Mouse (Mus musculus) Muller cell, postnatal 12 days (primary cell): Measurements from ENCODE around the gene Prkd2.
A peak's percentile ranks its signal among the peaks of the same experiment; 100 is the strongest.

Experiments
- DNase-seq: peaks from one replicate; pipeline ENCODE4 v3.0.0-alpha.2; 2015; ENCODE audit errors: inconsistent ontology term

The Prkd2 gene

DNA sequence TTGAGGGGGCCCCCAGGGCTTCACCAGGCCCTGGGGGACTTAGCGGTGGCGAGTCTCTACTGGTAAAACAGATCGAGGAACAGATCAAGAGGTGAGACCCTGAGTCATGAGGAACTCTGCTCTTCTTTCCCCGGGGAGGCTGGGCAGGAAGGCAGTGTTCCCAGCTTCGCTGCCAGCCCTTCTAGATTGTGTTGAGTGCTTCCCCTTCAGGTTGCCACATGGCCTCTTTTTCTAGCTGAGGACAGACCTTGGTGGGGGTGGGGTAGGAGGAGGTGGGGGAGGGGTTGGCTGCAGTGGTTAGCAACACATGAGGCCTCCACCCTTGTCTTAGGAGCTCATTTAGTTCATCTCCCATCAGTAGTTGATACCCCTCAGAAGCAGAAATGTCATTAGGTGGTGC, 16.1 kb upstream of the Prkd2 start:
- DNase-seq: no peak

- no peak for DNase-seq
Measured at GRCm38 (mm10) chr7:16827274-16827673, 15.4 kb upstream of the Prkd2 start.

DNA sequence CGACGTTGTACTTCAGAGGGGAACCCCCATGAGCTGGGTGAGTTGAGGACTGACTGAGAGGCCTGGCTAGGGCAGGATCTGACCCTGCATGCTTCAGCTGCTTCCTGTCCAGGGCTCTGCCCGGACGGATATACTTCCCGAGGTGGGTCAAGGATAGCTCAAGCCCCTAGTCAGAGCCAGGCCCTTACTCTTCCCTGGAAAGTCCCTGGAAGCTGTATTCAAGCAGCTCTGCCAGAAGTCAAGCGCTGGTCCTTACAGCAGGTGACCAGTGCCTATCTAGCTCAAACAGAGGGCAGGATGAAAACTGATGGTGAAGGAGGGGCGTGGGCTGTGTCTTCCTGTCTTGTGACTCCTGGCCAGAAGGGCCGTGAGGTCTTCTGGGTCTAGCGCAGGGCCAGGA, 12.3 kb upstream of the Prkd2 start:
- no peak for DNase-seq

- DNase-seq: no peak
Measured at GRCm38 (mm10) chr7:16837916-16838803, 4.5 kb upstream of the Prkd2 start.

DNA sequence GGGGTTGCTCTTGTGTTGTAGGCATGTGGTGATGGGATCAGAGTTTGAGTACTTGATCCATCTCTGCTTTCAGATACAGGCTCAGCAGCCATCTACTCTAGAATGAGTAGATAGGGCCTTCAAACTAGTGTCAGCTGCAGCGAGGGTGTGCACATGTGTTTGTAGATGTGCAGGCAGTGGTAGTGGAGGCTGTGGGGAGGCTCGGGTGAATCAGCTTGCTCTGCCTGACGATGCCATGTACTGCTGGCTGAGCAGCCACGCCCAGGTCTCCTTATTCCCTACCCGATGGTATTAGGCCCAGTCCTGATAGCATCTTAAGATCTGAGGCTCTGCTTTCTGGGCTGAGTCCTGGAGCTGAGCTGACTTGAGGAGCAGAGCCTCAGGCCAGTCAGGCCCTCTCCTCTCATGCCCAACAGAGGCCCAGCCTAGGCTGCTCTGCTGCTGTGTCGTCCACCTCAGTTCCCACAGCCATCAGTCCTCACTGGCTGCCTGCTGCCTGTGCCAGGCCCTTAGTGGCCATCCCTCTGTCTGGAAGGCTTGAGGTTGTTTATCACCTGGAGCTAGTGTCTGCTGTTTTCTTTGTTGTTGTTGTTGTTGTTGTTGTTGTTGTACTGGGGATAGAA, 3.8 kb upstream of the Prkd2 start:
- no peak for DNase-seq

DNA sequence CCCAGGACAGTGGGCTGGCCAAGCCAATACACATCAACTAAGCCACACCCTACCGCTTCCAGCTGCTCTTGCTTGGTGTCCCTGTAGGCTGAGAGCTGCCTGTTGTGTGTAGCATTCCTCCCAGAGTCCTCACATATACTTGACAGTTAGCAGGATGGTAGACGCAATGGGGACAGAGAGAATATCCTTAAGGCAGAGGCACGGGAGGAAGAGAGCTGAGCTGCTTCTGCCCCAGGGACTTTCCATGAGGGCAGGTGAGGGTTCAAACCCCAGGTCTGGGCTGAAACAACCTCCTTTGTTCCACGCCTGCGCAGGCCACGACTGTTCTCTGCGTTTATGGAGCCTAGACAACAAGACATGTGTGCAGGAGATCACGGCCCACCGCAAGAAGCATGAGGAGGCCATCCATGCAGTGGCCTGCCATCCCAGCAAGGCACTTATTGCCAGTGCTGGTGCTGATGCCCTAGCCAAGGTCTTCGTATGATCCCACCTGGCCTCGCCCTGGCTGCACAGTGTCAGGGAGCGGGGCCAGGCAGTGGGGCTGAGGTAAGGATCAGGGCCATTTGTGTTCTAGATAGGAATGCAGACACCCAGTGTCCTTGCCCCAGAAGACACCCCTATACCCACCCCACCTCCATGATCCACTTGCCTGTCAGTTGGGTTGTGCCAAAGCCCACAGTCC, 3.1 kb upstream of the Prkd2 start:
- DNase-seq: no peak

GRCm38 (mm10) chr7:16840109-16840491, 2.6 kb upstream of the Prkd2 start:
- no peak for DNase-seq

GRCm38 (mm10) chr7:16841078-16841477, 1.6 kb upstream of the Prkd2 start:
- DNase-seq: no peak

DNA sequence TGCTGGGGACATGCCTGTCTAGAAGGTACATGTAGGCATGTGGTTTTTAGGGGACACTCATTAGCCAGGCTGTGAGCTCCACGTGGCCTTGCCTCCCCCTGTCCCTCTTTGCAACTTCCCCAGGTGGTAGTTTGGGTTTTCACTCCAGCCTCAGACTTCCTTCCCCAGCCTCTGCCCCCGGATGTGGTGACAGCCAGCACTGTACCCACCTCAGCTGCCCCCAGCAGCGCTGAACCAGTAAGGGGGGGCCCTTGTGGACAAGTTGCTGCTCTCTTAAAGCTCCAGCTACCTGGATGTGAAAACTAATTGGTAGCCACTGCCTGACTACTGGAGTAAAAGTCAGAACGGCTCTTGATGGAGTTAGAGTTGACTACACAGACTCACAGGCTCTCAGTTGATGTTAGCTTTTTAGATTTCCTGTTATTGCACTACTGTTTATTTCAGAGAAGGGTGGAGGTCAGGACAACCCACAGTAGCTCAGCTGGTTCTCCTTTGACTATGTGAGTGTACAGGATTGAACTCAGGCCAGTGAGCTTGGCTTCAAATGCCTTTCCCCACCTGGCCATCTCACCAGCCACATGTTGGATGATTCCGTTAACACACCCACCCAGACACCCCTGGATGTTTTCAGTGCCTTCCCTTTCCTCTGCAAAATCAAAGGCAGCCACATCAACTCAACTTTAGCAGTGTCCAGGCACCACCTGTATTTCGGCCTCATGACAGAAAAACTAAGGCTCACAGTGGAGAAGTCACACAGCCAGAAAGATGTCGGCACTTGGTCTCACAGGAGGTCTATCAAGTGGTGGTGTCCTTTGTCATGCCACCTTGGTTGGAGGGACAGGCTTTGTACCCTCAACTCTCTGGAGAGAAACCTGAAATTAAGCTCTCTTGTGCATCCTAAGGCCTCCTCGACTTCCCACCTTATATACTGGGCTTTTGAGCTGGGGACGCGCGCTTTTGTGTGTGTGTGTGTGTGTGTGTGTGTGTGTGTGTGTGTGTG, 841 bp upstream of the Prkd2 start:
- peak; percentile 16 for DNase-seq

GRCm38 (mm10) chr7:16843441-16844171, 904 bp downstream of the Prkd2 start:
- peak; percentile 34 for DNase-seq

- DNase-seq: no peak
Measured at GRCm38 (mm10) chr7:16844696-16845071, 2.0 kb downstream of the Prkd2 start.

- peak; percentile 12 for DNase-seq
Measured at GRCm38 (mm10) chr7:16845072-16845819, 2.5 kb downstream of the Prkd2 start.

DNA sequence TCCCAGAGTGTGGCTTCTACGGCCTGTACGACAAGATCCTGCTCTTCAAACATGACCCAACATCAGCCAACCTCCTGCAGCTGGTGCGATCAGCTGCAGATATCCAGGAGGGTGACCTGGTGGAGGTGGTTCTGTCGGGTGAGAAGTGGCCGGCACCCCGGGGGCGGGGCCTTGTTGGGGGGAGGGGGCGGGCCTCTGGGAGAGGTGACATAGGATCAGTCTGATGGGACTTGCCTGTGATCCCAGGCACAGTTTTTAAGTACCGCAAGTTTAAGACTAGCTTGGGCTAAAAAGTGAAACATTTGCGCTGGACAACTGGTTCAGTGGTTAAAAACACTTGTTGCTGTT, 3.1 kb downstream of the Prkd2 start:
- DNase-seq: no peak

GRCm38 (mm10) chr7:16846775-16847174, 4.1 kb downstream of the Prkd2 start:
- DNase-seq: no peak

DNA sequence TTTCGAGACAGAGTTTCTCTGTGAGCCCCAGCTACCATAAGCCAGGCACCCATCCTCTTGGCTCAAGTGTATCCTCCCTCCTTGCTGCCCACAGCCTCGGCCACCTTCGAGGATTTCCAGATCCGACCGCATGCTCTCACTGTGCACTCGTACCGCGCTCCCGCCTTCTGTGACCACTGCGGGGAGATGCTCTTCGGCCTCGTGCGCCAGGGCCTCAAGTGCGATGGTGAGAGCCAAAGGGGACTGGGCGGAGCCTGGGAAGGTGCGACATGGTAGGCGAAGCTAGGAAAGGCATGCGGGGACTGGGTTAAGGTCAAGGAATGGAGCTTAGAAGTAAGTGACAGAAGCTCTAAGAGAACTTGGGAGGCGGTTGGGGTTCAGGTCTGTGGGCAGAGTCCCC, 4.8 kb downstream of the Prkd2 start:
- DNase-seq: no peak

DNA sequence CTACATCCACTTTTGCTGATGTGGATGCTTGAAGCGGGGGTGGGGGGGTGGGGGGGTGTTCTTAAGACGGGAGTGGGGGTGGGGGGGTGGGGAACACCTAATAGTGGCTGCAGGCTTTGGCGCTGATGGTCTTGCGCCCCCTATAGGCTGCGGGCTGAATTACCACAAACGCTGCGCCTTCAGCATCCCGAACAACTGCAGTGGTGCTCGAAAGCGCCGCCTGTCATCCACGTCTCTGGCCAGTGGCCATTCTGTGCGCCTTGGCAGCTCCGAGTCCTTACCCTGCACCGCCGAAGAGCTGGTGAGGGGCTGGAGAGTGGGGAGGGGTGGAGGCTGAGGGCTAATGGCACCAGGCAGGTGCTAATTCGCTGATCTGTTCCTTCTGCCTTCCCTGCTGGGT, 5.9 kb downstream of the Prkd2 start:
- DNase-seq: no peak

GRCm38 (mm10) chr7:16851636-16852035, 8.9 kb downstream of the Prkd2 start:
- no peak for DNase-seq

- DNase-seq: no peak
Measured at GRCm38 (mm10) chr7:16853302-16853831, 10.7 kb downstream of the Prkd2 start.

GRCm38 (mm10) chr7:16858336-16858735, 15.6 kb downstream of the Prkd2 start:
- no peak for DNase-seq
